Mouse (Mus musculus): ENCODE measurements at regions not wholly inside any gene's neighbourhood (a gene's known extent, or its start where the extent isn't known, plus 50 kb on each side); places are given as distances from the start of the nearest gene placed in this dataset.
A peak's percentile ranks its signal among the peaks of the same experiment; 100 is the strongest.
"Not testable (repeated sequence)": the region's sequence is repeated elsewhere in the genome, so short reads cannot be mapped to it uniquely, and the experiment has no call there.

GRCm38 (mm10) chr17:13432256-13432655, 77.9 kb downstream of the Tcp10c start:
- DNase-seq (ENCODE audit: low spot score in 2 of 2): not testable (repeated sequence)

- DNase-seq (ENCODE audit: low spot score in 2 of 2): not testable (repeated sequence)
Measured at GRCm38 (mm10) chr17:13434146-13434545, 79.8 kb downstream of the Tcp10c start.

- DNase-seq (ENCODE audit: low spot score in 2 of 2): not testable (repeated sequence)
Measured at GRCm38 (mm10) chr17:13438790-13439189, 84.4 kb downstream of the Tcp10c start.

- not testable (repeated sequence) for DNase-seq (ENCODE audit: low spot score in 2 of 2)
Measured at GRCm38 (mm10) chr17:13440708-13441530, 86.5 kb downstream of the Tcp10c start.

GRCm38 (mm10) chr17:13442229-13442628, 87.9 kb downstream of the Tcp10c start:
- DNase-seq (ENCODE audit: low spot score in 2 of 2): not testable (repeated sequence)

- not testable (repeated sequence) for DNase-seq (ENCODE audit: low spot score in 2 of 2)
Measured at GRCm38 (mm10) chr17:13456869-13457600, 102.7 kb downstream of the Tcp10c start.

- not testable (repeated sequence) for DNase-seq (ENCODE audit: low spot score in 2 of 2)
Measured at GRCm38 (mm10) chr17:13457942-13458341, 103.6 kb downstream of the Tcp10c start.

GRCm38 (mm10) chr17:13458814-13459213, 104.4 kb downstream of the Tcp10c start:
- DNase-seq (ENCODE audit: low spot score in 2 of 2): not testable (repeated sequence)

- not testable (repeated sequence) for DNase-seq (ENCODE audit: low spot score in 2 of 2)
Measured at GRCm38 (mm10) chr17:13462663-13463062, 108.3 kb downstream of the Tcp10c start.

- DNase-seq (ENCODE audit: low spot score in 2 of 2): not testable (repeated sequence)
Measured at GRCm38 (mm10) chr17:13465822-13466221, 111.5 kb downstream of the Tcp10c start.

- DNase-seq (ENCODE audit: low spot score in 2 of 2): not testable (repeated sequence)
Measured at GRCm38 (mm10) chr17:13469867-13470380, 115.6 kb downstream of the Tcp10c start.

GRCm38 (mm10) chr17:13472460-13473062, 118.2 kb downstream of the Tcp10c start:
- peak; percentile 70 to 73 for DNase-seq (ENCODE audit: low spot score in 2 of 2)

- DNase-seq (ENCODE audit: low spot score in 2 of 2): no peak
Measured at GRCm38 (mm10) chr17:13474310-13475094, 120.1 kb downstream of the Tcp10c start.

- DNase-seq (ENCODE audit: low spot score in 2 of 2): no peak
Measured at GRCm38 (mm10) chr17:13478866-13479571, 124.6 kb downstream of the Tcp10c start.

GRCm38 (mm10) chr17:13479572-13480063, 125.2 kb downstream of the Tcp10c start:
- DNase-seq (ENCODE audit: low spot score in 2 of 2): no peak

- DNase-seq (ENCODE audit: low spot score in 2 of 2): no peak
Measured at GRCm38 (mm10) chr17:13481445-13482085, 127.2 kb downstream of the Tcp10c start.

- DNase-seq (ENCODE audit: low spot score in 2 of 2): no peak
Measured at GRCm38 (mm10) chr17:13482136-13482535, 127.8 kb downstream of the Tcp10c start.

- no peak for DNase-seq (ENCODE audit: low spot score in 2 of 2)
Measured at GRCm38 (mm10) chr17:13487291-13488215, 133.2 kb downstream of the Tcp10c start.
